Mouse (Mus musculus): ENCODE measurements around the gene Zfp112. TPM values are rescaled to one million over a fixed set of nuclear protein-coding genes. Genes with fewer than 3 reads are reported as not detected.

The Zfp112 gene
- total and polyA plus RNA-seq, 3 experiments, result 0.40 to 0.55 (median 0.42) TPM

- Histone ChIP-seq H3K4me3 (replicated peaks in 1 of 3; ENCODE audit: low read depth in 2 of 3, low read length in 2 of 3, poor library complexity in 1 of 3) (no peak overlapping the region), H3K27ac (ENCODE audit: insufficient read depth, low read depth) (no peak overlapping the region), H3K4me2 (ENCODE audit: insufficient read depth, low read depth, poor library complexity, severe bottlenecking) (no peak overlapping the region), H3K27me3 (replicated peaks) (no peaks in the 10 kb centered on the region), H3K9ac (ENCODE audit: insufficient read depth, low read depth) (no peak overlapping the region), H3K9me3 (replicated peaks; ENCODE audit: low read length) (peaks cover 28% of the 10 kb centered on the region), H3K36me3 (replicated peaks in 1 of 2; ENCODE audit: control insufficient read depth in 1 of 2, insufficient read depth in 1 of 2, low read length in 1 of 2) (peaks cover 12 to 35% of the 10 kb centered on the region in 2 experiments), H3K79me2 (replicated peaks; ENCODE audit: control insufficient read depth, extremely low read depth, insufficient read depth, poor library complexity, severe bottlenecking) (no peaks in the 10 kb centered on the region), H3K4me1 (ENCODE audit: control insufficient read depth in 1 of 2, insufficient read depth in 2 of 2) (no peaks in the 10 kb centered on the region)
- dilution Hi-C loops (cut with MboI; ENCODE audit: extremely low pct_ligation_motif_present, extremely low pct_unique_long_range_greater_than_20kb, low sequenced_read_pairs) (no loop called here), in situ Hi-C loops (cut with MboI; ENCODE audit: low pct_ligation_motif_present, low pct_unique_long_range_greater_than_20kb, low sequenced_read_pairs) (no loop called here)
- DNase-seq (ENCODE audit: extremely low read depth), result no peak
- TF ChIP-seq JUND (conservative IDR thresholded peaks at IDR 0.05; ENCODE audit: low read depth, low read length), result no peak
- no peak for TF ChIP-seq ZMIZ1 (IDR thresholded peaks at IDR 0.05; ENCODE audit: low read depth, low read length)
- no peak for TF ChIP-seq KAT2A (IDR thresholded peaks at IDR 0.05; ENCODE audit: insufficient replicate concordance, low read length)
- TF ChIP-seq RAD21 (IDR thresholded peaks at IDR 0.05; ENCODE audit: low read depth, low read length), result no peak
- TF ChIP-seq IRF4 (IDR thresholded peaks at IDR 0.05; ENCODE audit: low read depth, low read length), result no peak
- no peak for TF ChIP-seq JUN (IDR thresholded peaks at IDR 0.05; ENCODE audit: insufficient read depth, low read depth, low read length)
- TF ChIP-seq SMC3 (IDR thresholded peaks at IDR 0.05; ENCODE audit: low read depth, low read length), result no peak
- TF ChIP-seq CHD2 (IDR thresholded peaks at IDR 0.05; ENCODE audit: low read length), result no peak
- TF ChIP-seq MAX (IDR thresholded peaks at IDR 0.05; ENCODE audit: low read length), result no peak
- TF ChIP-seq E2F4 (IDR thresholded peaks at IDR 0.05; ENCODE audit: insufficient replicate concordance, low read depth, low read length), result no peak
- no peak for TF ChIP-seq ZKSCAN1 (IDR thresholded peaks at IDR 0.05; ENCODE audit: borderline replicate concordance, low read depth, low read length)
- TF ChIP-seq NRF1 (IDR thresholded peaks at IDR 0.05; ENCODE audit: low read depth, low read length), result no peak
- no peak for TF ChIP-seq TCF12 (IDR thresholded peaks at IDR 0.05; ENCODE audit: low read depth, low read length)
These were observed 1.3 kb upstream of the Zfp112 start for GRCm38 (mm10) chr7:24110839-24111238.

- in situ Hi-C loops (cut with MboI; ENCODE audit: low pct_ligation_motif_present, low pct_unique_long_range_greater_than_20kb, low sequenced_read_pairs) (no loop called here), dilution Hi-C loops (cut with MboI; ENCODE audit: extremely low pct_ligation_motif_present, extremely low pct_unique_long_range_greater_than_20kb, low sequenced_read_pairs) (no loop called here)
- TF ChIP-seq ZMIZ1 (IDR thresholded peaks at IDR 0.05; ENCODE audit: low read depth, low read length) (no peak), JUND (conservative IDR thresholded peaks at IDR 0.05; ENCODE audit: low read depth, low read length) (no peak), ZNF384 (IDR thresholded peaks at IDR 0.05; ENCODE audit: low read depth, low read length) (no peak), NELFE (IDR thresholded peaks at IDR 0.05; ENCODE audit: low read depth, low read length) (no peak)
- no peak overlapping the region for H3K27ac ChIP-seq (ENCODE audit: insufficient read depth, low read depth)
- H3K9me3 ChIP-seq (replicated peaks; ENCODE audit: low read length), result peaks cover 19% of the 10 kb centered on the region
- no peaks in the 10 kb centered on the region for H3K27me3 ChIP-seq (replicated peaks)
- no peak overlapping the region for H3K4me2 ChIP-seq (ENCODE audit: insufficient read depth, low read depth, poor library complexity, severe bottlenecking)
- H3K79me2 ChIP-seq (replicated peaks; ENCODE audit: control insufficient read depth, extremely low read depth, insufficient read depth, poor library complexity, severe bottlenecking), result no peaks in the 10 kb centered on the region
- no peak for DNase-seq (ENCODE audit: extremely low read depth)
- H3K9ac ChIP-seq (ENCODE audit: insufficient read depth, low read depth), result no peak overlapping the region
- no peak overlapping the region for H3K4me3 ChIP-seq (replicated peaks in 1 of 3; ENCODE audit: low read depth in 2 of 3, low read length in 2 of 3, poor library complexity in 1 of 3)
- no peaks in the 10 kb centered on the region for H3K4me1 ChIP-seq (ENCODE audit: control insufficient read depth in 1 of 2, insufficient read depth in 2 of 2)
- H3K36me3 ChIP-seq (replicated peaks in 1 of 2; ENCODE audit: control insufficient read depth in 1 of 2, insufficient read depth in 1 of 2, low read length in 1 of 2), result peaks cover 2 to 25% of the 10 kb centered on the region in 2 experiments
These were observed 350 bp upstream of the Zfp112 start for GRCm38 (mm10) chr7:24111772-24112155.
